Mouse (Mus musculus) bone marrow, adult 2 months (tissue): Measurements from ENCODE around the gene Olfr1211.

Source experiments
- CTCF ChIP-seq: fragments of 200-500 bp; IDR thresholded peaks from 2 replicates; pipeline ENCODE4 v1.5.1; 2011; ENCODE audit warnings: low read length, control low read depth; ENCODE audit not compliant: control insufficient read depth, insufficient read depth
- POLR2A ChIP-seq: fragments of 200-500 bp; IDR thresholded peaks from 2 replicates; pipeline ENCODE4 v1.6.1; 2011; ENCODE audit warnings: low read depth, mild to moderate bottlenecking, control low read depth, low read length, borderline replicate concordance; ENCODE audit not compliant: control insufficient read depth

- no peak for TF ChIP-seq POLR2A
- TF ChIP-seq CTCF: no peak
These were observed 42.3 kb upstream of the Olfr1211 start, which contains the start of gene Gm13762 for GRCm38 (mm10) chr2:88980181-88980580.
